Mouse (Mus musculus) stomach, postnatal 0 days (tissue): ENCODE results near the gene Rif1. TPM values are rescaled to one million over a fixed set of nuclear protein-coding genes. Genes with fewer than 3 reads are reported as not detected.
"Not testable (repeated sequence)": the region's sequence is repeated elsewhere in the genome, so short reads cannot be mapped to it uniquely, and the experiment has no call there.

Experiments
- ATAC-seq: fragments of 200-750 bp; cut with Nextera tagmentation; 2 replicates; pipeline ENCODE4 v1.8.0; 2017; ENCODE audit not compliant: low FRiP score, low TSS enrichment
- DNase-seq: peaks from one replicate; pipeline ENCODE4 v3.0.0-alpha.2; 2016; ENCODE audit warnings: low spot score
- H3K27ac ChIP-seq: fragments of 300-500 bp; sonication (generic); replicated peaks from 2 replicates; pipeline ENCODE4 v1.5.1; 2014; ENCODE audit warnings: mild to moderate bottlenecking, control low read depth
- H3K27me3 ChIP-seq: fragments of 300-500 bp; sonication (generic); 2 replicates; pipeline ENCODE4 v1.6.1; 2014; ENCODE audit warnings: low read length; ENCODE audit not compliant: control insufficient read depth, insufficient read depth
- H3K36me3 ChIP-seq: fragments of 300-500 bp; sonication (generic); 2 replicates; pipeline ENCODE4 v1.6.1; 2014; ENCODE audit warnings: low read length, mixed read lengths; ENCODE audit not compliant: control insufficient read depth, insufficient read depth
- H3K4me1 ChIP-seq: fragments of 300-500 bp; sonication (generic); replicated peaks from 2 replicates; pipeline ENCODE4 v1.6.1; 2014; ENCODE audit warnings: antibody characterized with exemption; ENCODE audit not compliant: control insufficient read depth, insufficient read depth
- H3K4me2 ChIP-seq: fragments of 300-500 bp; sonication (generic); replicated peaks from 2 replicates; pipeline ENCODE4 v1.6.1; 2014; ENCODE audit warnings: low read depth, mild to moderate bottlenecking, control low read depth, moderate library complexity
- H3K4me3 ChIP-seq: fragments of 300-500 bp; sonication (generic); 2 replicates; pipeline ENCODE4 v1.5.1; 2014; ENCODE audit warnings: low read depth, low read length, control low read depth
- H3K9ac ChIP-seq: fragments of 300-500 bp; sonication (generic); 2 replicates; pipeline ENCODE4 v1.6.1; 2014; ENCODE audit warnings: mild to moderate bottlenecking, low read length, control low read depth, mixed read lengths
- H3K9me3 ChIP-seq: fragments of 300-500 bp; sonication (generic); 2 replicates; pipeline ENCODE4 v1.6.1; 2016; ENCODE audit warnings: low read length; ENCODE audit not compliant: control insufficient read depth
- CTCF ChIP-seq: IDR thresholded peaks from 2 replicates; pipeline ENCODE4 v1.5.1; 2016; ENCODE audit warnings: antibody characterized with exemption, low read depth, mild to moderate bottlenecking, moderate library complexity
- EP300 ChIP-seq: optimal IDR thresholded peaks from 2 replicates; pipeline ENCODE3; 2016; ENCODE audit warnings: antibody characterized with exemption
- WGBS: fragments of 180-500 bp; shearing (Covaris S2); extraction: QIAGEN DNeasy Blood & Tissue Kit; methylation state at CpG from one replicate; pipeline ENCODE4 v1.1.7; 2014; 5-methylcytosine and 5-hydroxymethylcytosine counted together
- polyA plus RNA-seq: library from polyadenylated mRNA; unstranded; fragments of >200 nt; fragmentation: Nextera tagmentation; extraction: Ambion mirVana; gene quantifications from 2 replicates; pipeline ENCODE4 v1.2.1, GENCODE M21; 2015

Gene Rif1
- polyA plus RNA-seq, 1 experiment from 2014 or later: 8.9 TPM

DNA sequence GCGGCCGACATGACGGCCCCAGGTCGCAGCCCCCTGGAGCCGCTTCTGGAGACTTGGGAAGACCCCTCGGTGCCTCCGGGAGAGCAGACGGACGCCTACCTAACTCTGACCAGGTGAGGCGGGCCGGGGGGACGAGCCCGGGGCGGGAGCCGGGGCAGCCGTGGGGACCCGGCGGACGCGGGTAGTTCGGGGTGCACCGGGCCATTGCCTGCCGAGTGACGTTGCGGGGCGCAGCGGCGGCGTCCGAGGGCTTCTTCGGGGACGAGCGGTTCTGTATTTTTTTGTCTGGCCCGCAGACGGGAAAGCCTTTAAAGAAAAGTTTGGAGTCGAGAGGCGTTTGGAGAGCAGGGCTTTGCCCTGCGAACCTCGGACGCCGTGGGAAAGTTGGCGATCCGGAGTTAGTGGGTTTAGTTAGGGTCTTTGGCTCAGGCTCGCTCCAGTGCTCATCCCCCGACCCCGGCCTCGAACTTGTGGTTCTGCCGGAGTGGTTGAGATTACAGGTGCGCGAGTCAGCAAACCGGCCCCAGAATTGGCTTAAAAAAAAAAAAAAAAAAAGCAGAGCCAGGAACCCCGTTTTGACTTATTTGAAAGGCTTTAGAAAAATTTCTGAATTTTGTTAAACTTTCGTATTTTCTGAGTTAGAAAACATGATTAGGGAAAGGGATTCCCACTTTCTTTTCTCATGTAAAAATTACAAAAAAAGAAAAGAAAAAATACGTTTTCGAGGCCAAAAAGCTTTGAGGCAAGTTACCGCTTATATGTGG is 691 bp downstream of the Rif1 start:
- 1% methylated on average over 55 of the region's 56 CpGs for WGBS
- ATAC-seq (no peak; the same call in 1 of the 2 replicates), DNase-seq (no peak)
- Histone ChIP-seq H3K9me3 (no peaks in the 10 kb centered on the region), H3K4me3 (peak overlapping the region; percentile 99), H3K36me3 (no peaks in the 10 kb centered on the region), H3K27ac (peak overlapping the region; percentile 91), H3K4me2 (peak overlapping the region; percentile 73), H3K27me3 (no peaks in the 10 kb centered on the region), H3K4me1 (no peaks in the 10 kb centered on the region), H3K9ac (peak overlapping the region; percentile 95)
- no peak for TF ChIP-seq EP300
- TF ChIP-seq CTCF: no peak

- H3K4me3 ChIP-seq: no peak overlapping the region
- ATAC-seq (no peak), DNase-seq (no peak)
- no peaks in the 10 kb centered on the region for H3K9me3 ChIP-seq
- H3K27ac ChIP-seq: no peak overlapping the region
- H3K27me3 ChIP-seq: no peaks in the 10 kb centered on the region
- H3K9ac ChIP-seq: no peak overlapping the region
- no peak for TF ChIP-seq EP300
- TF ChIP-seq CTCF: no peak
- no peaks in the 10 kb centered on the region for H3K4me1 ChIP-seq
- WGBS: 77% methylated on average over 2 of the region's 2 CpGs
- H3K4me2 ChIP-seq: no peak overlapping the region
- no peaks in the 10 kb centered on the region for H3K36me3 ChIP-seq
Observed at GRCm38 (mm10) chr2:52078666-52079065, 6.0 kb downstream of the Rif1 start.

GRCm38 (mm10) chr2:52084013-52084412 is 11.4 kb downstream of the Rif1 start:
- H3K4me3 ChIP-seq: no peak overlapping the region
- H3K4me2 ChIP-seq: no peak overlapping the region
- TF ChIP-seq CTCF (no peak), EP300 (no peak)
- H3K36me3 ChIP-seq: peaks cover 2% of the 10 kb centered on the region; the same call in 1 of the 2 replicates
- no peak overlapping the region for H3K9ac ChIP-seq
- 77% methylated on average over 3 of the region's 3 CpGs for WGBS
- H3K9me3 ChIP-seq: no peaks in the 10 kb centered on the region
- H3K27ac ChIP-seq: no peak overlapping the region
- no peaks in the 10 kb centered on the region for H3K4me1 ChIP-seq
- ATAC-seq (no peak), DNase-seq (no peak)
- H3K27me3 ChIP-seq: no peaks in the 10 kb centered on the region

GRCm38 (mm10) chr2:52084571-52084970 is 11.9 kb downstream of the Rif1 start:
- no peak for ATAC-seq
- Histone ChIP-seq H3K9ac (no peak overlapping the region), H3K27me3 (no peaks in the 10 kb centered on the region), H3K9me3 (no peaks in the 10 kb centered on the region), H3K4me2 (no peak overlapping the region), H3K27ac (no peak overlapping the region), H3K4me1 (no peaks in the 10 kb centered on the region), H3K36me3 (peaks cover 2% of the 10 kb centered on the region; the same call in 1 of the 2 replicates), H3K4me3 (no peak overlapping the region)
- 85% methylated on average over 2 of the region's 2 CpGs for WGBS
- no peak for DNase-seq
- TF ChIP-seq CTCF (no peak), EP300 (no peak)

DNA sequence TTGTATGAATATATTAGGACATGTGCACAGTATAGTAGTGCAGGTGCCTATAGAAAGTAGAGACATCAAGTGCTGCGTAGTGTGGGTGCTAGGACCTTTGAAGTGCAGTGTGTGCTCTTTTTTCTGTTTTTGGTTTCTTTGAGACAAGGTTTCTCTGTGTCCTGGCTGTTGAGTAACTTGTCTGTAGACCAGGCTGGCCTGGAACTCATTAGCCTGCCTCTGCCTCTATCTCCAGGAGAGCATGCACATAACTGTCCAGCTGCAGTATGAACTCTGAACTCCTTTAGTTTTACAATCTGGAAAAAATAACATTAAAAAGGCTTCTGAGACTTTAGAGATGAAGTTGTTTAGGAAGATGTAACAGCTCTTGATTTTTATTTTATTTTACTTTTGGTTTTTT is 41.5 kb downstream of the Rif1 start:
- H3K9me3 ChIP-seq: no peaks in the 10 kb centered on the region
- no peak for DNase-seq
- no peak for ATAC-seq
- no peak overlapping the region for H3K9ac ChIP-seq
- H3K4me3 ChIP-seq: no peak overlapping the region
- no peak overlapping the region for H3K27ac ChIP-seq
- WGBS: 92% methylated on average over 1 of the region's 1 CpGs
- H3K4me1 ChIP-seq: no peaks in the 10 kb centered on the region
- no peaks in the 10 kb centered on the region for H3K27me3 ChIP-seq
- no peak overlapping the region for H3K4me2 ChIP-seq
- H3K36me3 ChIP-seq: peaks cover 15% of the 10 kb centered on the region
- no peak for TF ChIP-seq CTCF
- TF ChIP-seq EP300: no peak

- DNase-seq, ATAC-seq, H3K4me3 ChIP-seq: not testable (repeated sequence)
Observed at GRCm38 (mm10) chr2:52131370-52131769, 58.7 kb downstream of the Rif1 start.

More at GRCm38 (mm10) chr2:52131370-52131769, 58.7 kb downstream of the Rif1 start:
- H3K9ac ChIP-seq, H3K36me3 ChIP-seq, H3K27me3 ChIP-seq, H3K9me3 ChIP-seq, H3K4me2 ChIP-seq, H3K27ac ChIP-seq, H3K4me1 ChIP-seq: not testable (repeated sequence)
- 96% methylated on average over 20 of the region's 20 CpGs for WGBS
